Mouse (Mus musculus) gastrocnemius, postnatal 36 days (tissue): ENCODE results near the gene Dpy19l3. TPM values are rescaled to one million over a fixed set of nuclear protein-coding genes. Genes with fewer than 3 reads are reported as not detected.

Experiments
- DNase-seq, 2 experiments: peaks; one replicate each; pipeline ENCODE4 v3.0.0; 2022
- intact Hi-C: fragments of 180-260 bp; cut with DNase I; formaldehyde crosslinking; loops from one replicate; pipeline ENCODE4 v1.15.1; 2025
- total RNA-seq, 2 experiments: library from RNA; stranded (reverse); gene quantifications; 2 replicates each; pipeline ENCODE4 v1.2.3; 2021

Dpy19l3 gene
- total RNA-seq, 2 experiments from 2014 or later: 3.3 to 3.7 TPM

- intact Hi-C loops: no loop called here
- DNase-seq: no peak
These were observed 105.8 kb downstream of the Dpy19l3 start for GRCm38 (mm10) chr7:35648239-35649069.

- intact Hi-C loops: no loop called here
These were observed 107.1 kb downstream of the Dpy19l3 start, which contains the start of gene Pdcd5 for GRCm38 (mm10) chr7:35647101-35647698. Gene Pdcd5, minus strand, starts transcription at chr7:35647521.

GRCm38 (mm10) chr7:35646317-35647081 lies 107.8 kb downstream of the Dpy19l3 start:
- intact Hi-C loops: no loop called here
- DNase-seq: no peak

More at GRCm38 (mm10) chr7:35647101-35647698, 107.1 kb downstream of the Dpy19l3 start, which contains the start of gene Pdcd5:
- DNase-seq: peak; percentile 95 to 97

- intact Hi-C loops: no loop called here
- no peak for DNase-seq
These were observed 114.2 kb downstream of the Dpy19l3 start for GRCm38 (mm10) chr7:35640072-35640471.

- intact Hi-C loops: loop anchor here (5.0 kb wide), 2 partner anchors 55 to 90 kb away; no protein-coding TSS in a partner anchor
- no peak for DNase-seq
These were observed 117.4 kb downstream of the Dpy19l3 start for GRCm38 (mm10) chr7:35636874-35637273.

- DNase-seq: no peak
- intact Hi-C loops: loop anchor here (5.0 kb wide), 2 partner anchors 54 to 89 kb away; no protein-coding TSS in a partner anchor
These were observed 118.0 kb downstream of the Dpy19l3 start for GRCm38 (mm10) chr7:35636229-35636628.

Other genes starting within 250 kb of the Dpy19l3 start
- not detected for gene Tdrd12, start 216.7 kb downstream of the Dpy19l3 start, total RNA-seq
- gene Nudt19, start 198.2 kb downstream of the Dpy19l3 start, total RNA-seq: 10 to 100 TPM; 39.5 to 40.8 TPM
- gene Rgs9bp, start 168.9 kb downstream of the Dpy19l3 start, total RNA-seq: under 1 TPM in 1 of 2 experiments, not detected in 1; 0.05 TPM
- gene Ankrd27, start 168.2 kb downstream of the Dpy19l3 start, total RNA-seq: 10 to 100 TPM in 1 of 2 experiments, 1 to 10 TPM in 1; 7.4 to 10.6 TPM
- gene Pdcd5, start 106.9 kb downstream of the Dpy19l3 start, total RNA-seq: 100 to 1,000 TPM; 102 to 126 TPM
- gene Zfp507, start 48.5 kb upstream of the Dpy19l3 start, total RNA-seq: 10 to 100 TPM; 13.7 to 15.4 TPM